Mouse (Mus musculus) R1 (cell line): Measurements from ENCODE around the gene Wdr45.
A peak's percentile ranks its signal among the peaks of the same experiment; 100 is the strongest.

Experiments used
- DNase-seq: peaks from one replicate; pipeline ENCODE4 v3.0.0-alpha.2; 2018; ENCODE audit warnings: low read depth, low spot score

The Wdr45 gene

GRCm38 (mm10) chrX:7763631-7764393 is 49.7 kb downstream of the Wdr45 start:
- DNase-seq = peak; percentile 69

- DNase-seq = peak; percentile 95
These were observed 50.6 kb downstream of the Wdr45 start for GRCm38 (mm10) chrX:7764657-7765280.

GRCm38 (mm10) chrX:7765281-7765670 is 51.1 kb downstream of the Wdr45 start:
- DNase-seq = peak; percentile 80

- DNase-seq = peak; percentile 98
These were observed 51.6 kb downstream of the Wdr45 start for GRCm38 (mm10) chrX:7765764-7766163.

GRCm38 (mm10) chrX:7769302-7770017 is 55.3 kb downstream of the Wdr45 start:
- DNase-seq = no peak

- no peak for DNase-seq
These were observed 58.6 kb downstream of the Wdr45 start for GRCm38 (mm10) chrX:7772766-7773165.

- peak; percentile 67 for DNase-seq
These were observed 61.5 kb downstream of the Wdr45 start for GRCm38 (mm10) chrX:7775501-7776205.

GRCm38 (mm10) chrX:7776329-7777082 is 62.4 kb downstream of the Wdr45 start:
- DNase-seq = peak; percentile 62
